Mouse (Mus musculus) mesoderm, embryonic 11.5 days (tissue): ENCODE measurements at regions not wholly inside any gene's neighbourhood (a gene's known extent, or its start where the extent isn't known, plus 50 kb on each side); places are given as distances from the start of the nearest gene placed in this dataset.

Source experiments
- DNase-seq: peaks from one replicate; pipeline ENCODE4 v3.0.0-alpha.2; 2012; ENCODE audit warnings: low read depth, low spot score

DNA sequence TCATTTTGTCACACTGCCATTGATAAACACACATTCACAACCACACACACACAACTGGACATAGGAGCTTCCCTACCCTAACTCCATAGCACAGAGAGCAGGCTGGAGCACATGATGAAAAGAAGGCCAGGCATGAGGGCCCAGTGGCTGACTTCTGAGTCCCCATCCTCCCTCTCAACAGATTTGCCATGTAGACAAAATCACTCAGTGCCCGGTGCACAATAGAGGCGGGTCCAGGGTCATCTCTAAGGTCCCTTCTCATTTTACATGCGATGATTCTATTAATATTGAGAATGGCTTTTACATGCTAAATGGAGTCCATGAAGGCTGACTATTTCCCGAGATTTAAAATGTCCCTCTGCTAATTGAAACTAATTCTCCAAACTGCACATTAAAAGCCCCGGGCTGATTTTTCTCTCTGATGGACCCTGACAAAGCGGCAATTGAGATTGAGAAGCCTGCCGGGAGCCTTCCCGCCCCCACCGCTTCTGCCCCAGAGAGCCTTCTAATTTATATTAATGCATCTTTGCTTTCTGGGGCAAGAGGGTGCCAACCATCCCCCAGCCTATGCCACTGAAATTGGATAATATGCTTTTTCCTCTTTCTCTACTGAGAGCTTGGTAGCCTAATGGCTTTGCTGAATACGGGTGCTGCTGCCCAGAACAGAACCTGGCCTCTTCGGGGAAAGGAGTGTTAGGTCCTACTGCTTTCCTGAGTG, 252.7 kb upstream of the Dio3 start:
- no peak for DNase-seq

DNA sequence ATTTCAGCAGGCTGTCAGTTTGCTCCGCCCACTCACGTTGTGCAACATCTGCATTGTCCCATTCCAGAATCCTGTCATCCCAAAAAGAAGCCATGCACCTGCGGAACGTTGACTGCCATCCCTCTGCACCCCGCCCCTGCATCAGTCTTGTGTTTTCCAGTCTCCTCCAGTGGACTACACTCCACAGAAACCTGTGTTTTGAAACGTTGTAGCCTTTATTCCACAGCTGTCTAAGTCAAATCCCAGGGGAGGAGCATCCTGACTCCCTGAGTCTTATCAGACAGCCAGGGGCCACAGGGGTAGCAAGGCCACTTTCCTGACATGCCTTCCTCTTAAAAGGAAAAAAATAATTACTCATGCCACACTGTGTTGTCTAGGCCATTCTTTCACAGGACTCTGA, 251.5 kb upstream of the Dio3 start:
- DNase-seq, result no peak

DNA sequence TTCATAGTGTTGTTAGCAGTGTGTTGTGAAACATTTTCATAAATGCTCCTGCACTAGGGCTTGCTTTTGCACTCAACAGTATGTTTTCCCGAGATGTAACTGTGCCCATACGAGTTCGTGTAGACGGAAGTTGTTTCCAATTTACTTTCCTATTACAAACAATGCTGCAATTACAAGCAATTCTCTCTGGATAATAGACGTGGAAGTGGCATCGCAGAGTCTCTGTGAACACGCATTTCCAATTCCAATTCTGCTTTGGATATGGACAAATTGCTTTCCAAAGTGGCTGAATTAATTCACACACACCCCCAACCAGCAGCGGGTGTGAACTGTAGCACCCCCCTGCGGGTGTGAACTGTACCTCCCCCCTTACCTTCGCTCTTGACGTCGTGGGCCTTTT, 250.9 kb upstream of the Dio3 start:
- DNase-seq, result no peak

DNA sequence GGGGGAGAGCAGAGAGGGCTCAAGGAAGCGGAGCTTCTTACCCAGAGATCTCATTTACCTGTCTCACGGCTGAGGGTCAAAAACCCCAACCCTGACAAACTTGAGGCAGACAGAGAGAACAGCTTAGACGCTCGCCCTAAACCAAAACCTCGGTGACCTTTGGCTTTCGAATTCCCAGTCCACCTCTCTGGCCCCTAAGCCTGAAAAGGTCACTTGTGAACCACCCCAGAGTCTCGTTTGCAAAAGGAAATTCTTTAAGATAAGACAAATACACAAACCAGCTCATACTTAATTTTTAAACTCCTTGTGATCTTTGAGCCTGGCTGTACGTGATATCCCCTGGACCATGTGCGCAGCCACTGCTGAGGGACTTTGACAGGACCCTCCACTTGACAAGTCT, 250.2 kb upstream of the Dio3 start:
- DNase-seq, result no peak

DNA sequence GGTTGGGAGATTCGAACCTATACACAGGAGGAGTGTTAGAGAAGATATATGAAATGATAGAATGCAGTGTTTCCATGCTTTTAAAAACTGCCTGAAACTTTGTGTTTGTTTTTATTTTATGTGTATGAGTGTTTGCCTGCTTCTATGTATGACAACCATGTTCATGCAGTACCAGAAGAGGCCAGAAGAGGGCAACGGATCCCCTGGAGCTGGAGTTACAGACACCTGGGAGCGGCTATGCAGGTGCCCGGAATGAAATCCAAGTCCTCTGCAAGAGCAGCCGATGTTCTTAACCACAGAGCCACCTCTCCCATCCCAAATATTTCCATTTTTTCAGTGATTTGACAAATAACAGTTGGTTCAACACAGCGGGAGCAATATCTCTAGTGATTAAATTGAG, 247.5 kb upstream of the Dio3 start:
- peak; percentile 41 for DNase-seq

DNA sequence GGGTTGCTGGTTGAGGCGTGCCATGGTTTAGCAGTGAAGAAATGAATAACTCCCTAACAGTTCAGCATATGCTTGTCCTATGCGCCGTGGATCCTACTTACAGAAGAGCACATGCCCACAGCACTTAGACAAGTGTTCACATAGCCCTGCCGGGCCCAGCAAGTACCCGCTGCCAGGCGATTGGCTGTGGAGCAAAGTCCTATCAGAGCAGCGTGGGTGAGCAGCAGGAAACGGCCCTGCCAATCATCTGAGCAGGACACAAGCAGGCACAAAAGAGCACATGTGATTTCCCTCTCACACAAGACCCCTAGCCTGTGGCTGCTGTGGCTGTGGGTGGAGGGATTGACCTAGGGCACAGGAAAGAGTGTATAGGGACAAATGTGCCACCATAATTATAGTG, 243.7 kb upstream of the Dio3 start:
- DNase-seq, result no peak

DNA sequence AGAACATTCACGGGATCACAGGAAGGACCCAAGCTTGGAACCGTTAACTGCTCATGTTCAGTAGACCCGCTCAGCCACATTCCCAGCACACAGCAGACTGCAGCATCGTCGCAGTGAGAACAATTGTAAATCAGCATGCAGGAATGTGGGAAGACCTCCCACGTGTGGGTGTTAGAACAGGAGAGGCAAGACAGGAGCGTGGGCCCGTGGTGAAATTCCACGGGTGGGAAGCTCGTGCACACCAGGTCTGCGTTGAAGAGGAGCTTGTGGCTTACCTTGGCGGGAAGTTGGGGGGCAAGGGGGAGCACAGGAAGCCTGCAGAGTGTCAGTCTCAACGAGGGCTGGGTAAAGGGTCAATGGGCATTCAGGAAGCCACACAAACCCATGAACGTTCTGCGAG, 238.2 kb upstream of the Dio3 start:
- no peak for DNase-seq

DNA sequence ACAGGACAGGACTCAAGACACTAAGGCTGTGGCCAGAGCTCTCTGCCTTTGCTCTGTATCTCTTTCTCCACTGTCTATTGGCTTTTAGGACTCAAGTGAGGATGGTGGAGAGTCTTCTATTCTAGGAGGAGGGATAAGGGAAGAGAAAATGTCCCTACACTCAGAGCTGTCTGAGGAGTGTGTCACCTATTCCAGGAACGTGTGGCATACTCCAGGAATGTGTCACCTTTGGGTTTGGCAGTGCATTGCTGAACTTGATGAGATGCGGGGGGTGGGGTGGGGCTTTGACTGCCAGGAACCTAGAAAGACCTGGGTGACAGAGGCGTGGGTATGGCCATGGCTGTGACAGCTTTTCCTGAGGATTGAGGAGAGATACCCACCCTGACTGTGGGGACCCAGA, 237.1 kb upstream of the Dio3 start:
- DNase-seq, result no peak

DNA sequence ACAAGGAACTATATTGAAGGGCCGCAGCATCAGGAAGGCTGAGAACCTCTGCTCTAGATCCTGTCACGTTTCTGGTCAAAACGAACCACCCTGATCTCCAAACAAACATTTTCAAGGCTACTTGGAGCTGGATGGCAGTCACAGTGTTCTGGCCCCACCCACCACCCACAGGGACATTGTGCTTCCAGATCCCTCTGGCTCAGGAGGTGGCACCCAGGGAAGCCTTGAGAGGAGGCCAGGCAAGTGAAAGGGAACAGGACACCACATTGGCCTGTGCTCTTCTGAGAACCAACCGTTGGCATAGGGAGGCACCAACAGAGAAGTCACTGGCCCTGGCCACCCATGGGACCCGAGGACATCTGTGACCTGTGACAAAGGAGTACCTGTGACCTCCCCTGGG, 234.6 kb upstream of the Dio3 start:
- DNase-seq, result no peak

DNA sequence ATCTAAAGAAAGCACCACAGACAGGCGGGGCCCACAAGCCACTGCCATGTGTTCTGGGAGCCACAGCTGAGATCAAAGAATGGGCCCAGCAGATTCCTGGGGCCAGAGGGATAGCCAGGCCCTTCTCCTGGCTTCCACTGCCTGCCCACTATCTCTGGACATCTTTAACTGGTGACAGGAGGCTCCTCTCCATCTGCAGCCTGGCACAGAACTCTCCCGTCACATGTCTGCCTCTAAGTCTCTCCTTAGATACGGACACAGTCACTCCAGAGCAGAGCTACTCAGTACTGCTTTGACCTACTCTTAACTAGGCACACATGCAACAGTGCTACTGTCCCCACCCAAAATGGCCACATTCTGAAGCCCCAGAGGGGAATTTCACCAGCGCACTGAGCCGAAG, 234.1 kb upstream of the Dio3 start:
- DNase-seq, result no peak

DNA sequence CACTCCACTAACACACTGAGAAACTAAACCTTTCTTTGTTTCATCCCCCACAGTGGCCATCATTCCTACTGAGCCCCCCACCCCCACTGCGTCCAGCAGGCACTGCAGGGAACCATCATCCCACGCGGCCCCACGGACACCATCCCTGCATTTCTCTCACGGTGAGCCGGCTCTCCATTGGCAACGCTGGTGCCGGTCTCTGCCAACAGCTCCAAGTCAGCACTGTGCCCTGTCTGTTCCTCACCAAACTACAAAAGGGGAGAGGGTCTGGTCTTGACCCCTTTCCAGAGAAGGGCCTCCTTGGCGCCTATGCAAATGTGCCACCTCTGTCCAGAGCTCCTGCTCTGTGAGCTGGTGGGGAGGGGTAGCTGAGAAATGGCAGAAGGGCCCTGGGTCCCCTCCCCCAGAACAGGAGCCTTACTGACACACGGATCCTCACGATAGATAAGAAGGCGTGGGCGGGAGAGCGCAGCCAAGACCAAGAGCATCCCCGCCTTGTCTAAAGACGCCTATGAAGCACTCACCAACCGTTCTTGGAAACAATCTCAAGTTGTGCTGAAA, 233.0 kb upstream of the Dio3 start:
- DNase-seq, result no peak

DNA sequence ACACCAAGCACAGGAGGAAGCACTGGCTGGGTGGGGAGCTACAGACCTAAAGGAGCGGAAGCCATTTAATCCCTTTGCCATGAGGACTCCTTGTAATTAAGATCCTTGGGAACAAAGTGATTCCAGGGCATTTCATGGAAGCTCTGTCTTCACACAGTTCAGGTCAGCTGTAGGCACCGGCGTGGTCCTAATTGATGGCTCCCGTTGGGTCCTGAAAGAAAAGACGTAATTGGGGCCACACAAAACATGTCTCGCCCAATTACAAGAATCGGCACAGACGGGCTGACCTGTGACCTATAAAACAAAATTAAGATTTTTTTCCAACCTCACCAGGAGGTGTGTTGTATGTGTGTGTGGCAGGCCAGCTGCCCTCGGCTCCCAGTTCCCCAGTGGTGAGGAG, 232.3 kb upstream of the Dio3 start:
- DNase-seq, result no peak

DNA sequence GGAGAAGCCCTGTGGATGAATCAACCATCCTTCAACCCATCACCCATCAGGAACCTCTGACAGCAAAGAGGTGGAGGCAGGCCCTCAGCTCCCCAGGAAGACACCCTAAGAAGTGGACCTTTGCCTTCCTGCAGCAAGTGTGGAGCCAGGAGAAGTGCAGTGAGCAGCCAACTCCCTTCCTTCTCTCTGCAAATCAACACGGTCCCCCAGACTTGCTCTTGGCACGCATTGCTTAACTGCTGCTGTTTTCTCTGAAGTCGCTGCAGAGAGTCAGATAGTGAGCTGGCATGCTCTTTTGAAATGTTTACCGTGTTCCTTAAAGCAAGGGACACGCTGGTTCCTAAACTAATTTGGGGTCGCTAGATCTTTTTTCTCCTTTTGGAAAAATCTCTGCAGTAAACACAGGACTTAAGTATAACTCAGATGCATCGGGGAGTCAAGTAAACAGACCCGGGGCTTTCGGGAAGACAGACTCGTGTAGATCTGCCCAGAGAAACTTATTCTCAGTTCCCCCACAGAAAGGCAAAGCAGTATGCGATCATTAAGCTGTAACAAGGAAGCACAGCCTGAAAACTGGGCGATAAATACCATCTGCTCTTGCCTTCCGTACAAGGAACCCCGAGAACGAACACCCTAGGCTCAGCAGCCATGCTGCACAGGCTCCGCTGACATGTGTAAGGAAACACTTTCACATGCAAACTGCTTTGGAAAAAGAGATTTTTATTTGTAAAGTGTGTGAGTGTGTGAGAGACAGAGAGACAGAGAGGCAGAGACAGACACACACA, 231.2 kb upstream of the Dio3 start:
- DNase-seq, result no peak

DNA sequence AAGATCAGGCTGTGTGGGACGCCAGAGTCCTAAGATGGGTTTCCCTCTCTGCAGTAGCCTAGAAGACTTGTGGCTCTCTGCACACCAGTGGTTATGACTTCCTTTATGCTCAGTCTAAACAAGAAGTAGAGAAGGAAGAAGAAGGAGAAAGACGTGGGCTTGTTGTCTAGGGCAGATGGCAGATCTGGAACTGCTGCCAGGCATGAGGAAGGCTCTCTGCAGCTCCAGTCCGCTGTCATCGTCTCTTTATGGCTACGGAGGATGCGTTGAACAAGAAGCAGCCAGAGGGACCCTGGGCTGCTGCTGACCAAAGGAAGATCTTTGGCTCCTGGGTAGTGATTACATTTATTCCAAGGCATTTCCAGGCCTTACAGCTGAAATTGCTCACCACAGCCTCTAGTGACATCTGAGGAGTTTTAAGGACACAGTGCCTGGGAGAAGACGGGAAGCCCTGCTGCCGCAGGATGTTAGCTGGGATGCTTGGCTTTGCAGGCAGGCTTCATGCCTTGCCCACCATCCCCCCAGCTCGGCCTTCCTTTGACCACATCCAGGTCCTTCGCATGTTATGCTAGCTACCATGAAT, 229.6 kb upstream of the Dio3 start:
- no peak for DNase-seq

DNA sequence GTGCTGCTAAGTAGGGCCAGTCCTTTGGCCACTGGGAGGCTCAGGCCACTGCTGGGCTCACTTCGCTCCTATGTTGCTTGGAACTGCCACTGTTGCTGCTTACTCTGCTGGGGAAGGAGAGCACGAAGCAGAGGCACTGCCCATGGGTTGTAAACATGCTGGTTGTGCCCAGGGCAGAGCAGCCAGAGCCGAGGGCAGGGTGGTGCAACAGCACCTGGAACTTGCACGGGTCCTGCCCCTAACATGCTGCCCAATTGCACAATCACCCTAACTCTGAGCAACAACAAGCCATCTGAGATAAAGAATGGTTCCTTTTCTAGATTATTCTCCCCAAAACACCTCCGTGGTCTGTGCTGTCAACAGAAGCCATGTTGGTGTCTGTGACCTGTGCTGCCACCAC, 219.5 kb upstream of the Dio3 start:
- DNase-seq, result no peak

DNA sequence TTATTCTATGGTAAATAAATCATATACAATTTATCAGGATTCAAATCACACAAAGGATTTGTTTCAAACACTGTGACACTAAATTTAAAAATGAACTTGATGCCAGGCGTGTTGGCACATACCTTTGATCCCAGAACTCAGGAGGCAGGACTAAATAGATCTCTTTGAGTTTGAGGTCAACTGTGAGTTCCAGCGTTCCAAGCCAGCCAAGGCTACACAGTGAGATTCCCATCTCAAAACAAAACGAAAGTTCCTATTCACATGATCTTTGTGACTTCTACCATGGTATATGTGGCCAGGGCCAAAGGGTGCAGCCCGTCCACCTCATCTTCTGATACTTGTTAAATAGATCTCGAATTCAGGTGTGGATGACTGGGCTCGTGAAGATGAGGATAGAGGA, 216.9 kb upstream of the Dio3 start:
- no peak for DNase-seq

DNA sequence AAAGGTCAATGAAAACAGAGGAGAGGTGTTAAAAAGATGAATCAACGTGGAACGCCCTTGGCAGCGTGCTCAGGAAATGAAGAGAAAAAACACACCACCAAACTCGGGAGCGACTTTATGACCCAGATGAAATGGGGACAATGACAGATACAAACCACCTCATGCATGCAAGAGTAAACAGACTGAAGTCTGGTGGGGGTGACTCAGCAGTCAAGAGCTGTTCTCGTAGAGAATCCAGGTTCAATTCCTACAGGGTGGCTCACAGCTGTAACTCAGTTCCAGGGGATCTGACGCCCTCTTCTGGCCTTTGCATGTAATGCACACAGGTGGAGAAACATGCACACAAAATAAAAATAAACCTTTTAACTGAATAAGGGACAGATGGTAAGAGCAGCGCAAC, 215.9 kb upstream of the Dio3 start:
- no peak for DNase-seq

DNA sequence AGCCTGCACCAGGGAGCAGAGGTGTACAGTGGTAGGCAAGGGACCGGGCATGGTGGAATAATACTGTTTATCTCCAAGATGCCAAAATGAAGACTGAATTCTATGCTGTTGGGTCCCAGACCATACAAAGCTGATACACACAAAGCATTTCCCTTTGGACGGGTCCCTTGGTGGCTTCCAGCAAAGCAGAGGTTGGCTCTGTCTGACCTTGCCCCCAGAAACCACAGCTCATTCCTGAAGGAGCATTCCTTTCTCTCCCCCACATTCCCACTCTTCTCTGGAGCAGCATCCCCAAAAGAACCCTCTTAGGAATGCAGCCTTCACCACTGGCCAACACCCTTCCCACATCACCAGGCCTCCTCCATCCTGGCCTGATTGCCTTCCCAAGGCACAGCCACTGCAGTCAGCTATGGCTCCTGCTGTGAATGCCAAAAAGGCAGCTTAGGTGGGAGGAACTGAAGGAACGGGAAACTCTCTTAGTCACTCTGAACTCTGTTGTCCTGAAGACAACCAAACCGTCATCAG, 212.4 kb upstream of the Dio3 start:
- DNase-seq, result no peak

DNA sequence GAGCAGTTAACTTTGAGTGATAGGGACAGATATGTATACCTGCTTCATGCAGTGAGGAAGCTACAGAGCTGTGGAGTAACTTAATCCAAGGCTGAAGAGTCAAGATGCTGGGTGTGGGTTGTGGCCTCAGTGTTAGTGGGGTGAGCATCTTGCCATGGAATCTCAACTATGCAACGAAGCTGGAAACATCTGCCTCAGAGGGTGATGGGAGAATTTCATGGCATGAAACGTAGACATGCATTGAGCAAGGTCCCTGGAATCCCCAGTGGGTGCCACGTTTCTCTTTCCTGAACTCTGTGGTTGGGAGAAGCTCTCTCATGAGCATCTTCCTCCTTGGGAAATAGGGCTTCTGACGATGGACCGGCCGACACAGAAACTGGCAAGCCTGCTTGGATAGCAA, 208.4 kb upstream of the Dio3 start:
- DNase-seq, result no peak

DNA sequence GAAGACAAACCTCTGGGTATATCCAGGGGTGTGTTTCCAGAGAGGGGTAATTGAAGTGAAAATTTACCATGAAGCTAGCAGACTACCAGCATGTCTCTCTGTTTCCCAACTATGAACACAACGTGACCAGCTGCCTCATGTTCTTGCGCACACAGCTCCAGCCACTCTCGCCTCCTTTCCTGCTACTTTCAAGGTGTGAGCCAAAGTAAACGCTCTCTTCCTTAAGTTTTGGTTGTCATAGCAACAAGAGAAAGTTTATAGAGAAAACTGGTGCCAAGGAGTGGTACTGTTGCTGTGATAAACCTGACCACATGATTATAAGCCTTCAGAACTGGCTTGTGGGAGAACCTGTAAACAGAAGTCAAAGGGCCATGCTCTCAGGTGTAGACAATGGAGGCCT, 207.0 kb upstream of the Dio3 start:
- DNase-seq, result no peak

DNA sequence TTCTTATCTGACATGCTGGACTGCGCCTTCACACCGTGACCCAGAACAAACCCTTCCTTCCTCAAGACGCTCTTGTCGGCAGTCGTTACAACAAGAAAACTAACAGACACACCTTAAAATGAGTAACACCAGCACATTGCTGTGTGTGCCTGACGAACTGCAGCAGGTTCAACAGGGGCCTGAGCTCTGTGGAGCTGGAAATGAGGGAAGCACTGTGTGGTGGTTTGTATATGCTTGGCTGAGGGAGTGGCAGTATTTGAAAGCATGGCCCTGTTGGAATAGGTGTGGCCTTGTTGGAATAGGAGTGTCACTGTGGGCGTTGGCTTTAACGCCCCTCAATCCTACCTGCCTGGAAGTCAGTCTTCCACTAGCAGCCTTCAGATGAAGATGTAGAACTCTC, 203.9 kb upstream of the Dio3 start:
- DNase-seq, result no peak

DNA sequence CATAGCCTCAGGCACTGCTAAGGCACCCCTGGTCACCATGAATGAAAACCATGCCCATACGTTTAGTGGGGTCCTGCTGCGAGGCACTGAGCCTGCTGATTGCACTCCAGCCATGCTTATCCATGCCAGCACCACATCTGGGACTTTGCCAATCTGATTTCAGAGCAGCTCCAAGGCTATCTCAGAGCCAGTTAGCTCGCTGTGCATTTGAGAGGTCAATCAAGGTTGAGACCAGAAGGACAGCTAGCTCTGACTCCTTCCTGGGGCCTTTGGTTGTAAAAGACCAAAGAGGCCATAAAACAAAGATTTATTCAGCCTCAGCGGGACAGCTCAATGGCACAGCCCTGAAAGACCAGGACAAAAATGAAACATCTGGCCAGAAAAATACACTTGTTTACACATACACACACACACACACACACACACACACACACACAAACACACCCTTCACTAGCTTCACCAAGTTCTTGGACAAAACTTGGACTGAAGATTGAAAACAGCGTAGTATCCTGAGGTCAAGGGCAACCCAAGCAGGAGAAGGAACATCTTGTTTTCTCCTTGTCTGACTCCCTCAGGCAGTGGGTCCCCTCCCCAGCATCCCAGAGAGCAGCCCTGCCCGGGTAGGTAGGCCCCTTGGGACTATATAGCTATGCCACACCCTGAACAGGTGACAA, 201.5 kb upstream of the Dio3 start:
- no peak for DNase-seq
